Mouse (Mus musculus) brain, embryonic 14.5 days (tissue): ENCODE results near the gene Apof.

ENCODE experiments used
- CTCF ChIP-seq: fragments of 200-500 bp; IDR thresholded peaks from 2 replicates; pipeline ENCODE4 v1.5.1; 2012; ENCODE audit warnings: inconsistent platforms, mild to moderate bottlenecking, moderate library complexity, borderline replicate concordance; ENCODE audit not compliant: insufficient read depth, insufficient read length; ENCODE audit errors: extremely low read depth
- POLR2A ChIP-seq: fragments of 200-500 bp; IDR thresholded peaks from 2 replicates; pipeline ENCODE4 v1.6.1; 2012; ENCODE audit warnings: mild to moderate bottlenecking, inconsistent platforms, borderline replicate concordance; ENCODE audit not compliant: poor library complexity, insufficient read depth, insufficient read length, severe bottlenecking; ENCODE audit errors: extremely low read depth

GRCm38 (mm10) chr10:128237807-128238480, 30.5 kb upstream of the Apof start:
- TF ChIP-seq POLR2A: no peak
- TF ChIP-seq CTCF: no peak
